Mouse (Mus musculus) MEL (cell line): ENCODE results near the gene Cdk17. TPM values are rescaled to one million over a fixed set of nuclear protein-coding genes. Genes with fewer than 3 reads are reported as not detected.

Experiments used
- DNase-seq: peaks from one replicate; pipeline ENCODE4 v3.0.0; 2011; ENCODE audit warnings: low read depth, low spot score
- H3K27ac ChIP-seq: 2 replicates; pipeline ENCODE4 v1.5.1; 2012; ENCODE audit warnings: low read depth, mild to moderate bottlenecking, control low read depth, low read length, moderate library complexity; ENCODE audit not compliant: control insufficient read depth
- H3K27me3 ChIP-seq, 2 experiments: fragments of 150-350 bp in 1 of 2; sonication (generic) in 1 of 2; 2 replicates each; pipeline ENCODE4 v1.6.1; 2012; ENCODE audit warnings: low read length in 2 of 2, mild to moderate bottlenecking in 2 of 2, improper control_type of control experiment in 1 of 2, moderate library complexity in 1 of 2; ENCODE audit not compliant: insufficient read depth in 2 of 2, control insufficient read depth in 1 of 2
- H3K36me3 ChIP-seq, 2 experiments: 2 replicates each; pipeline ENCODE4 v1.6.1; 2012 to 2014; ENCODE audit warnings: low read length in 2 of 2, improper control_type of control experiment in 1 of 2, inconsistent platforms in 1 of 2, mild to moderate bottlenecking in 1 of 2; ENCODE audit not compliant: insufficient read depth in 2 of 2, control insufficient read depth in 1 of 2
- H3K4me1 ChIP-seq, 2 experiments: fragments of 150-350 bp in 1 of 2; sonication (generic) in 1 of 2; 2 replicates each; pipeline ENCODE4 v1.6.1; 2012; ENCODE audit warnings: low read length in 2 of 2, improper control_type of control experiment in 1 of 2, mild to moderate bottlenecking in 1 of 2; ENCODE audit not compliant: insufficient read depth in 2 of 2, control insufficient read depth in 1 of 2
- H3K4me3 ChIP-seq, 2 experiments: fragments of 150-350 bp in 1 of 2; sonication (generic) in 1 of 2; 2 replicates each; pipeline ENCODE4 v1.5.1; 2012; ENCODE audit warnings: low read depth in 2 of 2, low read length in 2 of 2, mild to moderate bottlenecking in 2 of 2, moderate library complexity in 2 of 2, control low read depth in 1 of 2, improper control_type of control experiment in 1 of 2; ENCODE audit not compliant: control insufficient read depth in 1 of 2, insufficient read depth in 1 of 2
- H3K79me2 ChIP-seq: 2 replicates; pipeline ENCODE4 v1.6.1; 2012; ENCODE audit warnings: mild to moderate bottlenecking, low read length, moderate library complexity; ENCODE audit not compliant: control insufficient read depth, poor library complexity, insufficient read depth
- H3K9ac ChIP-seq: 2 replicates; pipeline ENCODE4 v1.6.1; 2012; ENCODE audit warnings: low read depth, mild to moderate bottlenecking, control low read depth, low read length, moderate library complexity; ENCODE audit not compliant: control insufficient read depth, poor library complexity, severe bottlenecking
- H3K9me3 ChIP-seq: fragments of 150-350 bp; sonication (generic); replicated peaks from 2 replicates; pipeline ENCODE4 v1.6.1; 2012; ENCODE audit warnings: mild to moderate bottlenecking, low read length, improper control_type of control experiment, moderate library complexity; ENCODE audit not compliant: insufficient read depth
- BHLHE40 ChIP-seq: IDR thresholded peaks from 2 replicates; pipeline ENCODE4 v1.6.1; 2012; ENCODE audit warnings: low read depth, mild to moderate bottlenecking, inconsistent platforms, low read length, improper control_type of control experiment, borderline replicate concordance
- CHD1 ChIP-seq: IDR thresholded peaks from 2 replicates; pipeline ENCODE4 v1.6.1; 2012; ENCODE audit warnings: low read depth, mild to moderate bottlenecking, inconsistent platforms, low read length, improper control_type of control experiment
- CTCF ChIP-seq, 3 experiments: IDR thresholded peaks in 2 of 3; conservative IDR thresholded peaks in 1 of 3; 2 replicates each; pipeline ENCODE4 v1.5.1; 2011 to 2012; ENCODE audit warnings: low read length in 3 of 3, low read depth in 2 of 3, mild to moderate bottlenecking in 2 of 3, improper control_type of control experiment in 1 of 3, inconsistent platforms in 1 of 3, mixed read lengths in 1 of 3, moderate library complexity in 1 of 3; ENCODE audit not compliant: control insufficient read depth in 1 of 3, insufficient read depth in 1 of 3, poor library complexity in 1 of 3, severe bottlenecking in 1 of 3
- E2F4 ChIP-seq: IDR thresholded peaks from 2 replicates; pipeline ENCODE4 v1.6.1; 2011; ENCODE audit warnings: low read depth, low read length, improper control_type of control experiment, borderline replicate concordance
- EP300 ChIP-seq, 2 experiments: IDR thresholded peaks; 2 replicates each; pipeline ENCODE4 v1.6.1; 2011; ENCODE audit warnings: improper control_type of control experiment in 2 of 2, low read length in 2 of 2, low read depth in 1 of 2, mild to moderate bottlenecking in 1 of 2
- ETS1 ChIP-seq: IDR thresholded peaks from 2 replicates; pipeline ENCODE4 v1.6.1; 2012; ENCODE audit warnings: low read depth, mild to moderate bottlenecking, inconsistent platforms, low read length, improper control_type of control experiment, moderate library complexity
- GATA1 ChIP-seq: IDR thresholded peaks from 2 replicates; pipeline ENCODE4 v1.6.1; 2011; ENCODE audit warnings: low read depth, low read length, improper control_type of control experiment
- HCFC1 ChIP-seq: IDR thresholded peaks from 2 replicates; pipeline ENCODE4 v1.6.1; 2012; ENCODE audit warnings: low read depth, mild to moderate bottlenecking, inconsistent platforms, low read length, improper control_type of control experiment, moderate library complexity
- JUND ChIP-seq: IDR thresholded peaks from 2 replicates; pipeline ENCODE4 v1.6.1; 2011; ENCODE audit warnings: low read depth, mild to moderate bottlenecking, improper control_type of control experiment, low read length
- KAT2A ChIP-seq: conservative IDR thresholded peaks from 2 replicates; pipeline ENCODE4 v1.6.1; 2012; ENCODE audit warnings: low read depth, low read length, improper control_type of control experiment, inconsistent platforms
- MXI1 ChIP-seq: IDR thresholded peaks from 2 replicates; pipeline ENCODE4 v1.6.1; 2011; ENCODE audit warnings: mild to moderate bottlenecking, low read depth, low read length, improper control_type of control experiment
- MYB ChIP-seq: IDR thresholded peaks from 2 replicates; pipeline ENCODE4 v1.6.1; 2011; ENCODE audit warnings: mild to moderate bottlenecking, low read depth, low read length, improper control_type of control experiment
- MYC ChIP-seq: IDR thresholded peaks from 2 replicates; pipeline ENCODE4 v1.6.1; 2011; ENCODE audit warnings: low read depth, mild to moderate bottlenecking, low read length, improper control_type of control experiment, moderate library complexity
- NELFE ChIP-seq: IDR thresholded peaks from 2 replicates; pipeline ENCODE4 v1.6.1; 2011; ENCODE audit warnings: low read depth, low read length, improper control_type of control experiment
- POLR2A ChIP-seq, 2 experiments: IDR thresholded peaks; 2 replicates each; pipeline ENCODE4 v1.6.1; 2011 to 2012; ENCODE audit warnings: low read length in 2 of 2, mild to moderate bottlenecking in 2 of 2, control low read depth in 1 of 2, improper control_type of control experiment in 1 of 2, low read depth in 1 of 2, moderate library complexity in 1 of 2; ENCODE audit not compliant: control insufficient read depth in 1 of 2, insufficient read depth in 1 of 2, poor library complexity in 1 of 2
- POLR2AphosphoS2 ChIP-seq: IDR thresholded peaks from 2 replicates; pipeline ENCODE4 v1.6.1; 2011; ENCODE audit warnings: low read length, improper control_type of control experiment
- POLR2AphosphoS5 ChIP-seq: IDR thresholded peaks from 2 replicates; pipeline ENCODE4 v1.6.1; 2012; ENCODE audit warnings: low read depth, borderline replicate concordance, mild to moderate bottlenecking, inconsistent platforms, low read length, moderate library complexity, mixed read lengths
- SIN3A ChIP-seq: IDR thresholded peaks from 2 replicates; pipeline ENCODE4 v1.6.1; 2012; ENCODE audit warnings: low read length, improper control_type of control experiment, inconsistent platforms
- SMC3 ChIP-seq: IDR thresholded peaks from 2 replicates; pipeline ENCODE4 v1.6.1; 2011; ENCODE audit warnings: low read depth, low read length, improper control_type of control experiment
- TAL1 ChIP-seq: IDR thresholded peaks from 2 replicates; pipeline ENCODE4 v1.6.1; 2012; ENCODE audit warnings: mild to moderate bottlenecking, inconsistent platforms, low read length, moderate library complexity, mixed read lengths
- TBP ChIP-seq: IDR thresholded peaks from 2 replicates; pipeline ENCODE4 v1.8.0; 2011; ENCODE audit warnings: low read depth, low read length, improper control_type of control experiment
- TCF12 ChIP-seq: IDR thresholded peaks from 2 replicates; pipeline ENCODE4 v1.6.1; 2014; ENCODE audit warnings: low read depth, mild to moderate bottlenecking, inconsistent platforms, low read length, improper control_type of control experiment, moderate library complexity
- UBTF ChIP-seq: IDR thresholded peaks from 2 replicates; pipeline ENCODE4 v1.6.1; 2012; ENCODE audit warnings: low read depth, mild to moderate bottlenecking, inconsistent platforms, low read length, improper control_type of control experiment, moderate library complexity, borderline replicate concordance; ENCODE audit not compliant: insufficient read depth
- USF1 ChIP-seq: IDR thresholded peaks from 2 replicates; pipeline ENCODE4 v1.6.1; 2014; ENCODE audit warnings: low read depth, mild to moderate bottlenecking, inconsistent platforms, low read length, improper control_type of control experiment, moderate library complexity
- ZKSCAN1 ChIP-seq: IDR thresholded peaks from 2 replicates; pipeline ENCODE4 v1.6.1; 2012; ENCODE audit warnings: low read depth, mild to moderate bottlenecking, inconsistent platforms, low read length, improper control_type of control experiment, moderate library complexity
- polyA plus RNA-seq, 2 experiments: library from polyadenylated mRNA; stranded (reverse) in 1 of 2; unstranded in 1 of 2; fragments of >175 nt in 1 of 2; fragments of >200 nt in 1 of 2; gene quantifications; 2 replicates each; pipeline versions ENCODE4 v1.2.1 to v1.2.4; 2012; ENCODE audit warnings: low replicate concordance in 2 of 2, low read depth in 1 of 2; ENCODE audit not compliant: insufficient read length in 2 of 2, insufficient read depth in 1 of 2, missing spikeins in 1 of 2
- total RNA-seq: library from RNA; depleted of rRNA; stranded (reverse); fragments of 300-350 nt; gene quantifications from 2 replicates; pipeline ENCODE4 v1.2.3, GENCODE M21; 2012

The Cdk17 gene
- total and polyA plus RNA-seq, 3 experiments = 25.6 to 155 (median 32.9) TPM

GRCm38 (mm10) chr10:93122399-93123184 is 38.1 kb upstream of the Cdk17 start (continued):
- TF ChIP-seq TCF12 (0 out of 2 replicates have a peak, but pooled peaks have one; percentile 27), MYB (peak; percentile 61; the same call in 1 of the 2 replicates), CTCF (IDR thresholded peaks at IDR 0.05 in 2 of 3, conservative IDR thresholded peaks at IDR 0.05 in 1 of 3; ENCODE audit: control insufficient read depth in 1 of 3, insufficient read depth in 1 of 3, low read depth in 2 of 3, low read length in 3 of 3, poor library complexity in 1 of 3, severe bottlenecking in 1 of 3) (no peak)

GRCm38 (mm10) chr10:93123310-93123709 is 37.4 kb upstream of the Cdk17 start:
- TF ChIP-seq HCFC1 (no peak), EP300 (IDR thresholded peaks at IDR 0.05; ENCODE audit: low read depth in 1 of 2, low read length in 2 of 2) (no peak), CHD1 (0 out of 2 replicates have a peak, but pooled peaks have one; percentile 14)
- H3K4me3 ChIP-seq = peak overlapping the region; percentile 5 to 41; a peak in 2 of 4 replicates
- H3K36me3 ChIP-seq = peaks cover 0 to 59% of the 10 kb centered on the region in 2 experiments; a peak in 3 of 4 replicates
- H3K27ac ChIP-seq = peak overlapping the region; percentile 91
- H3K9ac ChIP-seq = peak overlapping the region; percentile 49
- H3K27me3 ChIP-seq = no peaks in the 10 kb centered on the region
- peak; percentile 51 for DNase-seq
- H3K9me3 ChIP-seq = no peaks in the 10 kb centered on the region
- peaks cover 24 to 50% of the 10 kb centered on the region in 2 experiments for H3K4me1 ChIP-seq
- H3K79me2 ChIP-seq = no peaks in the 10 kb centered on the region

- Histone ChIP-seq H3K9me3 (no peaks in the 10 kb centered on the region), H3K36me3 (peaks cover 0 to 59% of the 10 kb centered on the region in 2 experiments; a peak in 3 of 4 replicates), H3K4me1 (peaks cover 24 to 53% of the 10 kb centered on the region in 2 experiments), H3K79me2 (no peaks in the 10 kb centered on the region), H3K9ac (peak overlapping the region; percentile 49), H3K27ac (peak overlapping the region; percentile 91), H3K27me3 (no peaks in the 10 kb centered on the region), H3K4me3 (peak overlapping the region; percentile 32 to 41)
- TF ChIP-seq E2F4 = no peak
- TF ChIP-seq ETS1 = peak; percentile 97
- peak; percentile 71 for TF ChIP-seq HCFC1
- TF ChIP-seq MYC = no peak
- peak; percentile 79 for TF ChIP-seq POLR2AphosphoS2
- TF ChIP-seq TCF12 = peak; percentile 85
- no peak for TF ChIP-seq USF1
- TF ChIP-seq ZKSCAN1 = no peak
- TF ChIP-seq POLR2A (IDR thresholded peaks at IDR 0.05; ENCODE audit: control insufficient read depth in 1 of 2, insufficient read depth in 1 of 2, low read depth in 1 of 2, low read length in 2 of 2, poor library complexity in 1 of 2) = peak in 1 of 2 experiments; percentile 78; a peak in 2 of 4 replicates
- no peak for TF ChIP-seq BHLHE40
- 0 out of 2 replicates have a peak, but pooled peaks have one; percentile 47 for TF ChIP-seq SIN3A
- peak; percentile 22; the same call in 1 of the 2 replicates for TF ChIP-seq MXI1
- TF ChIP-seq SMC3 = no peak
- peak; percentile 97 for TF ChIP-seq GATA1
- TF ChIP-seq EP300 (IDR thresholded peaks at IDR 0.05; ENCODE audit: low read depth in 1 of 2, low read length in 2 of 2) = peak; percentile 89 to 94
- peak; percentile 90 for TF ChIP-seq TBP
- TF ChIP-seq UBTF = no peak
- peak; percentile 45; the same call in 1 of the 2 replicates for TF ChIP-seq NELFE
- no peak for TF ChIP-seq POLR2AphosphoS5
- TF ChIP-seq KAT2A = no peak
- peak; percentile 78 for TF ChIP-seq TAL1
- peak; percentile 45; the same call in 1 of the 2 replicates for TF ChIP-seq JUND
- TF ChIP-seq MYB = peak; percentile 65
- no peak for TF ChIP-seq CTCF (IDR thresholded peaks at IDR 0.05 in 2 of 3, conservative IDR thresholded peaks at IDR 0.05 in 1 of 3; ENCODE audit: control insufficient read depth in 1 of 3, insufficient read depth in 1 of 3, low read depth in 2 of 3, low read length in 3 of 3, poor library complexity in 1 of 3, severe bottlenecking in 1 of 3)
- peak; percentile 95 for DNase-seq
These were observed 36.6 kb upstream of the Cdk17 start for GRCm38 (mm10) chr10:93123957-93124613.
